Mouse (Mus musculus) myocyte (in vitro differentiated cells): ENCODE measurements around the gene Il15ra.

Experiments used
- E2F4 ChIP-seq: IDR thresholded peaks from one replicate; pipeline ENCODE4 v1.6.1; 2011; ENCODE audit warnings: mild to moderate bottlenecking, control low read depth, moderate library complexity; ENCODE audit not compliant: insufficient read depth
- MAX ChIP-seq: IDR thresholded peaks from one replicate; pipeline ENCODE4 v1.6.1; 2011; ENCODE audit warnings: low read depth, mild to moderate bottlenecking, control low read depth
- MYOD1 ChIP-seq, 3 experiments: IDR thresholded peaks; one replicate each; pipeline ENCODE4 v1.6.1; 2011; ENCODE audit warnings: control low read depth in 2 of 3, low read depth in 2 of 3, mild to moderate bottlenecking in 2 of 3, moderate library complexity in 1 of 3; ENCODE audit not compliant: insufficient read length in 2 of 3, control insufficient read depth in 1 of 3
- MYOG ChIP-seq, 3 experiments: IDR thresholded peaks; one replicate each; pipeline ENCODE4 v1.6.1; 2011; ENCODE audit warnings: control low read depth in 2 of 3, low read depth in 2 of 3, mild to moderate bottlenecking in 2 of 3; ENCODE audit not compliant: insufficient read length in 2 of 3, control insufficient read depth in 1 of 3, insufficient read depth in 1 of 3
- POLR2A ChIP-seq: IDR thresholded peaks from one replicate; pipeline ENCODE4 v1.6.1; 2011; ENCODE audit warnings: low read depth, mild to moderate bottlenecking, control low read depth, moderate library complexity; ENCODE audit not compliant: insufficient read length
- REST ChIP-seq: IDR thresholded peaks from one replicate; pipeline ENCODE4 v1.6.1; 2011; ENCODE audit warnings: mild to moderate bottlenecking, control low read depth, moderate library complexity; ENCODE audit not compliant: insufficient read depth, insufficient read length
- SRF ChIP-seq: IDR thresholded peaks from one replicate; pipeline ENCODE4 v1.6.1; 2011; ENCODE audit warnings: low read depth; ENCODE audit not compliant: control insufficient read depth, insufficient read length
- TCF12 ChIP-seq: IDR thresholded peaks from one replicate; pipeline ENCODE4 v1.6.1; 2011; ENCODE audit warnings: mild to moderate bottlenecking, control low read depth; ENCODE audit not compliant: poor library complexity, insufficient read depth, severe bottlenecking
- USF1 ChIP-seq: IDR thresholded peaks from one replicate; pipeline ENCODE4 v1.6.1; 2011; ENCODE audit warnings: low read depth, mild to moderate bottlenecking, control low read depth, moderate library complexity

DNA sequence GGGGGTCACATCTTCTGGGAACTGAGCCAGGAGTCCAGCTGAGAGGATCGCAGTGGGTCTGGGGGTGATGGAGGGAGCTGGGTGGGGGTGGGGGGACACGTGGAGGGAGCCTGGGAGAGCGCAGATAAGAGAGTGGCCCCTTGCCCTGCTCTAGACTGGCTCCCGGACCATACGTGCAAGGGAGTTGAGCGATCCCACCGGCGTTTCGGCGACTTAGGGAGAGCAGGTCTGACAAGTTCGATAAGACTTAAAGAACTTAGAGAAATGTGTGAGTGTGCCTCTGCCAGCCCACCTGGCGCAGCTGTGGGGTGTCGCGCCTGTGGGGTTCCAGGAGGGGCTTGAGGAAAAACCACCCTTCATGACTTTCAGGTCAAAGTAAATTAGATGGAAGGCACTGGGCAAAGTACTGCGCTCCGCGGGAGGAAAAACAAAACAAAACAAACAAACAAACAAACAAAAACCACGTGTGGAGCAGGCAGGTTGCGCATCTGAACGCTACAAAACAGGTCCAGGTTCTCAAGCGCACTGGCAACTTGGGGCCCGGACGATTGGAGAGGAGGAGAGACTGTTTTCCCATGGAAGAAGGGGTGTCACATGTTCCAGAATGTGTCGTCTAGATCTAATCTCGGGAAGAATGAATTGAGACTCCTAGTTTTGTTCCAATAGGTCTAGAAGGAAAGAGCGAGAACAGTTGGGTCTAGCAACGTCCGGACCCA, 1.1 kb downstream of the Il15ra start:
- TF ChIP-seq MYOG (IDR thresholded peaks at IDR 0.05; ENCODE audit: control insufficient read depth in 1 of 3, insufficient read depth in 1 of 3, insufficient read length in 2 of 3, low read depth in 2 of 3) (no peak), SRF (no peak), POLR2A (no peak), MAX (no peak), USF1 (no peak), MYOD1 (IDR thresholded peaks at IDR 0.05; ENCODE audit: control insufficient read depth in 1 of 3, insufficient read length in 2 of 3, low read depth in 2 of 3) (no peak), E2F4 (no peak), REST (no peak), TCF12 (no peak)
